Mouse (Mus musculus) olfactory bulb, adult 2 months (tissue): ENCODE measurements around the gene Olfr1242. TPM values are rescaled to one million over a fixed set of nuclear protein-coding genes. Genes with fewer than 3 reads are reported as not detected.

Experiments
- H3K27ac ChIP-seq: fragments of 200-500 bp; 2 replicates; pipeline ENCODE4 v1.5.1; 2012; ENCODE audit warnings: low read depth, low read length; ENCODE audit not compliant: insufficient read depth
- H3K4me1 ChIP-seq: fragments of 200-500 bp; 2 replicates; pipeline ENCODE4 v1.6.1; 2012; ENCODE audit warnings: low read length; ENCODE audit not compliant: control insufficient read depth, insufficient read depth
- H3K4me3 ChIP-seq: fragments of 200-500 bp; 2 replicates; pipeline ENCODE4 v1.5.1; 2012; ENCODE audit warnings: mild to moderate bottlenecking, low read depth, low read length, moderate library complexity; ENCODE audit not compliant: insufficient read depth
- CTCF ChIP-seq: fragments of 200-500 bp; IDR thresholded peaks from 2 replicates; pipeline ENCODE4 v1.5.1; 2012; ENCODE audit warnings: low read depth, mild to moderate bottlenecking, low read length, moderate library complexity; ENCODE audit not compliant: insufficient read depth
- POLR2A ChIP-seq: fragments of 200-500 bp; IDR thresholded peaks from 2 replicates; pipeline ENCODE4 v1.6.1; 2012; ENCODE audit warnings: mild to moderate bottlenecking, low read depth, low read length, moderate library complexity; ENCODE audit not compliant: insufficient read depth
- WGBS: fragments of 180-500 bp; shearing (Covaris S2); methylation state at CpG from one replicate; pipeline ENCODE4 v1.1.7; 2018; 5-methylcytosine and 5-hydroxymethylcytosine counted together
- polyA plus RNA-seq: library from polyadenylated mRNA; stranded (reverse); fragments of >200 nt; gene quantifications from 2 replicates; pipeline ENCODE4 v1.2.4, GENCODE M21; 2012; ENCODE audit warnings: low replicate concordance; ENCODE audit not compliant: missing spikeins, insufficient read depth, insufficient read length

The Olfr1242 gene
- not detected in 2 replicates for polyA plus RNA-seq

DNA sequence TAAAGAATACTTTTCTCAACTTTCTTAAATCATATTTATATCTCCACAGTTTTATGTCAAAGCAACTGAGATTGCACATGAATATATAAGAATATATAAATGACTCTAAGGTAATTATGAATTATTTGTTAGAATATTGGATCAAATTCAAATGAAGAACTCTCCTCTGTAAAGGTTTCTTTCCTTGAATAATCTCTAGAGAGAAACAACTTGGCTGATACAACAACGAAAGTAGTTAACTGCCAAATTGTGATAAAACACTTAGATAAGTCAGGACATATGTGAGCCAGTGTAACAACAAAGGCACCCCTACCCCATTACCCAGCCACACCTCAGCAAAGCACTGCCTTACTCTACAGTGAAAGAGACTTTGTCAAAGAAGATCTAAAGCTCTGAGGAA lies at the start of gene Olfr1242:
Olfr1242 (minus strand) TSS at position 101 of the 400 bp plus-strand sequence.
- Histone ChIP-seq H3K27ac (no peak within 1 kb of the TSS), H3K4me3 (no peak within 1 kb of the TSS), H3K4me1 (no peaks in the 10 kb centered on the region)
- no peak for TF ChIP-seq CTCF
- 94% methylated on average over 1 of the region's 1 CpGs for WGBS

DNA sequence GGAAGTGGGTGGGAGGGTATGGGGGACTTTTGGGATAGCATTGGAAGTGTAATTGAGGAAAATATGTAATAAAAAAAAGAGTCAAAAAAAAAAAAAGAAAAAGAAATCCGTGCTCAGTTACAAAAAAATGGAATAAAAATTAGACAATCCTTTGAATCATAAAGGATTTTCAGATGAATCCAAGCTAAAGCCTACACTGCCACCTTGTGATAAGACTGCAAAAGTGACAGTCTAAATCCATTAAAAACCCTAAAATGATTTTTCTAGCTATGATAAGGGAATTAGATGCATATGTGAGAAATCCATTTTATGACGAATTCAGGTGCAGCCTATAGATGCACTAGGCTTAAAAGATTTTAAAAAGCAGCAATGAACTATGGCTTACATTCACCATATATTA lies 46.4 kb upstream of the Olfr1242 start:
- no peak for TF ChIP-seq CTCF
- no peak for TF ChIP-seq POLR2A
- H3K4me3 ChIP-seq = no peak overlapping the region
- no peaks in the 10 kb centered on the region for H3K4me1 ChIP-seq
- 55% methylated on average over 2 of the region's 2 CpGs for WGBS
- H3K27ac ChIP-seq = no peak overlapping the region

DNA sequence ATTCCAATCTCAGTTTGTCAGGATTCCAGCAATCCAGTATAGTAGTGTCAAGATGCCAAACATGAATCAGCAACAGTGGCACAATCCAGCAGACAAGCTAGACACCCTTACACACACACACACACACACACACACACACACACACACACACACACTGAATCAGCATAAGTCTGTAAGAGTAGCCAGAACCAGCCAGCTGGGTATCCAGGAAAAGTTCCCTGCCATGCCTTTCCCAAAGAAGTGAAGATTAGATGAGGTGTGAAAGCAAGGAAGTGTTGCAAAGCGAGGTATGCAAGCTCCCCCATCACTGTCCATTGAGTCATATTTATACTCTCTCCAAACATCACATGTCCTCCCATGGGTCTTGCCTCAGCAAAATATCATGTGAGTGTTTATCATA lies 41.8 kb upstream of the Olfr1242 start:
- Histone ChIP-seq H3K27ac (no peak overlapping the region), H3K4me1 (no peaks in the 10 kb centered on the region), H3K4me3 (no peak overlapping the region)
- WGBS = 72% methylated on average over 1 of the region's 1 CpGs
- TF ChIP-seq CTCF (no peak), POLR2A (no peak)

DNA sequence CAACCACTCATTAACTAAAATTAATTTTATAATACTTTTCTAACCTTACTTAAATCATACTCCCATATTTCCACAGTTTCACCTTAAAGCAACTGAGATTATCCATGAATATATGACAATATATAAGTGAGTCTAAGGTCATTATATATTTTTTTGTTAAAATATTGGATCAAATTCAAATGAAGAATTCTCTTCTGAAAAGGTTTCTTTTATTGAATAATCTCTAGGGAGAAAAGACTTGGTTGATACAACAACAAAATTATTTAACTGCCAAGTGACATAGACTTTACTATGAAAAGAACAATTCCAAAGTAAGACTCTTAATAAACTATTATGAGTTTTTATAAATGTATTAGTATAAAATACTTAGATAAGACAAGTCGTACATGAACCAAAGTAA lies 33.3 kb upstream of the Olfr1242 start, which contains the start of gene Olfr1243:
Olfr1243 (minus strand) TSS at position 101 of the 400 bp plus-strand sequence.
- Histone ChIP-seq H3K27ac (no peak within 1 kb of the TSS), H3K4me3 (no peak within 1 kb of the TSS), H3K4me1 (no peaks in the 10 kb centered on the region)
- 89% methylated on average over 1 of the region's 1 CpGs for WGBS
- TF ChIP-seq POLR2A (no peak), CTCF (no peak)

DNA sequence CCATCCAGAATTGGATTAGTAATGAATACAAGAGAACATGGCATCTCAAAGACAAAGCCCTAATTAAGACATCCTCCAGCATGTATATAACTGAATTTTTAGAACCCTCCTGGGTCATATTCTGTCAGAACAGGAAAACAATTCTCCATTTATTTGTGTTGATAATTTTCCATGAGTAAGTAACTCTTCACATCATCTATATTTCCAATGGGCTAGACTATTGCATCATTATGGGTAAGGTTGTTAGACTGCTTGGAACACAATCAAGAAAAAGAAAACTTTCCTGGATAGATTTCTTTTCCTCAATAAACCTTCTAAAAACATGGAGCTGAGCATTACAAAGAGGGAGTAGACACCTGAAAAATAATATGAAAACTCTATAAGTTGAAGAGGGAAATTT lies 11.1 kb downstream of the Olfr1242 start, which contains the start of gene Olfr1241:
Olfr1241 (minus strand) TSS at position 101 of the 400 bp plus-strand sequence.
- H3K4me3 ChIP-seq = no peak within 1 kb of the TSS
- no peak within 1 kb of the TSS for H3K27ac ChIP-seq

DNA sequence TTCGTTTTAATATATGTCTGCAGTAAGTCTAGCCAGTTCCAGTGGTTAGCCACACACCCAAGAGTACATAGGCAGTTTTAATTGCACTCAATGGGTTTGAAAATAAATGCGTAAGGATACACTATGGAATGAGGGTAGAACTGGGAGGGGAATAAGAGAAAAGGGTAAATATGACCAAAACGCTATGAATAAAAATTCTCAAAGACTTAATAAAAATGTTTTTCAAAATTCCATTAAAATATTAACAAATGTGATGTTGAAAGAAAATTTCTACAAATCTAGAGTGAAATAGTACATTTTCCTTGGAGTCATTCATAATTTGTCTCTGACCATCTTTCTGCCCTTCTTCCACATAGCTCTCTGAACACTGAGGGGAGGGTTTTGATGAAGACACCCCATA lies 55.2 kb downstream of the Olfr1242 start, which contains the start of gene Olfr1240:
Olfr1240 (minus strand) TSS at position 101 of the 400 bp plus-strand sequence.
- H3K4me1 ChIP-seq = no peaks in the 10 kb centered on the region
- 88% methylated on average over 3 of the region's 3 CpGs for WGBS
- no peak for TF ChIP-seq CTCF
- no peak within 1 kb of the TSS for H3K4me3 ChIP-seq
- no peak within 1 kb of the TSS for H3K27ac ChIP-seq

More for the DNA sequence above, 11.1 kb downstream of the Olfr1242 start, which contains the start of gene Olfr1241:
- H3K4me1 ChIP-seq = no peaks in the 10 kb centered on the region
- TF ChIP-seq CTCF = no peak
- TF ChIP-seq POLR2A = no peak

Other genes with a start within 250 kb of the Olfr1242 start
- gene Olfr1228, start 244.3 kb downstream of the Olfr1242 start, polyA plus RNA-seq = not detected in 2 replicates
- gene Olfr1229, start 210.3 kb downstream of the Olfr1242 start, polyA plus RNA-seq = not detected in 2 replicates
- gene Olfr1230, start 201.1 kb downstream of the Olfr1242 start, polyA plus RNA-seq = not detected in 2 replicates
- not detected in 2 replicates for gene Olfr1231, start 191.3 kb downstream of the Olfr1242 start, polyA plus RNA-seq
- gene Olfr1232, start 168.7 kb downstream of the Olfr1242 start, polyA plus RNA-seq = not detected in 2 replicates
- not detected in 2 replicates for gene Olfr1233, start 155.9 kb downstream of the Olfr1242 start, polyA plus RNA-seq
- not detected in 2 replicates for gene Olfr1234, start 133.5 kb downstream of the Olfr1242 start, polyA plus RNA-seq
- gene Olfr1238, start 88.7 kb downstream of the Olfr1242 start, polyA plus RNA-seq = not detected in 2 replicates
- not detected in 2 replicates for gene Olfr1239, start 77.9 kb downstream of the Olfr1242 start, polyA plus RNA-seq
- gene Olfr1240, start 55.3 kb downstream of the Olfr1242 start, polyA plus RNA-seq = not detected in 2 replicates
- not detected in 2 replicates for gene Olfr1241, start 11.2 kb downstream of the Olfr1242 start, polyA plus RNA-seq
- gene Olfr1243, start 33.2 kb upstream of the Olfr1242 start, polyA plus RNA-seq = not detected in 2 replicates
- gene Olfr1245, start 80.1 kb upstream of the Olfr1242 start, polyA plus RNA-seq = not detected in 2 replicates
- not detected in 2 replicates for gene Olfr1246, start 94.8 kb upstream of the Olfr1242 start, polyA plus RNA-seq
- gene Olfr1247, start 115.8 kb upstream of the Olfr1242 start, polyA plus RNA-seq = not detected in 2 replicates
- not detected in 2 replicates for gene Olfr1248, start 119.9 kb upstream of the Olfr1242 start, polyA plus RNA-seq
- not detected in 2 replicates for gene Olfr1249, start 136.6 kb upstream of the Olfr1242 start, polyA plus RNA-seq
- not detected in 2 replicates for gene Olfr1250, start 163.1 kb upstream of the Olfr1242 start, polyA plus RNA-seq
- gene Olfr1251, start 173.6 kb upstream of the Olfr1242 start, polyA plus RNA-seq = not detected in 2 replicates
- not detected in 2 replicates for gene Olfr1252, start 226.7 kb upstream of the Olfr1242 start, polyA plus RNA-seq